Mouse (Mus musculus) c-Kit-negative CD71-positive TER-119-positive erythroid progenitor cells, embryonic 14.5 days (primary cell): ENCODE measurements around the gene Pik3r5.

Experiments
- DNase-seq: peaks from one replicate; pipeline ENCODE4 v3.0.0-alpha.2; 2013; ENCODE audit warnings: low read depth, low spot score

Gene Pik3r5

DNA sequence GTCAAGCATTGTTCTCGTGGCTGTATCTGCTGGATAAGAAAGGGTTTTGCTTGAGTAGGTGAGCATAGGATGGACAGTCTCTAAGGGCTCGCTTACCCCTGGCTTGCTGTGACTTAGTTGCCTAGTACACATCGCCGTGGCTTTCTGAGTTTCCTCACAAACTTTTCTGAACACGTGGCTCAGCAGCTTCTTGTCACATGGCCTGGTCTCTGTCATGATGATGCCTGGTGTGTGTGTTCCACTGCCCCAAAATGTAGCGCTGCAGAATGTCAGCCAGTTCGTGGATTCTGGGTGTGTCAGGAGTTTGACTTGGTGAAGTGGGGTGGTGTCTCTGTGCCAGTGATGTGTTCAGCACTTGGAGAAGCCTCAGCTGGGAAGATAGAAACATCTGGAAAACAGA is 16.4 kb downstream of the Pik3r5 start:
- no peak for DNase-seq

GRCm38 (mm10) chr11:68451282-68451735 is 19.4 kb downstream of the Pik3r5 start:
- DNase-seq: no peak

DNA sequence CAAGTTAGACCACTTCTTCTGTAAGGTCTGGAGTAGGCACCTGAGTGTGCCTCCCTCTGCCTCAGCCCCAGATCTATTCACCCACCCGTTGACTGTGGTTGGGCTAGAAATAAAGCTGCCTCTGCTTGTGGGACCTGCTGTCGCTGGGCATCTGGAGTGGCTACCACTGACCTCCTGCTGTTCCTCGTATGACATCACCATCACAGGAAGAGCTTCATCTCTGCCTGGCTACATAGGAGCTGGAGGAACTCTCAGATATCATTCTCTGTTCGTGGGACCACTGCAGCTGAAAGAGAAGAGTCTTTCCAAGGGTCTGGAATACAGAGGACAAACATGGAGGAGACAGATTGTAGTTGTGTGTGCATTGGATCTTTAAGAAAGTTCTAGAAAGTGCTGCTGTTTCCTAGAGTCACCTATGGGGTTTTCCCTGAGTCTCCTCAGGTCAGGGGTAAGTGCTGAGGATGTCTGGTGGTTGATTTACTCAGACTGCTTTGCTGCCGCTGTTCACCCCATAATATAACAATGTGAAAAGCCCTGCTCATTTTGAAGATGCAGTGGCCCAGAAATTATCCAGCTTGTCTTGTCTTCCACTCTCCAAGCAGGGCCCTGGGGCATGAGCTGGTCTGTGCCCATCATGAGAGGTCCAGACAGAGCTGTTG is 20.0 kb downstream of the Pik3r5 start:
- no peak for DNase-seq

DNA sequence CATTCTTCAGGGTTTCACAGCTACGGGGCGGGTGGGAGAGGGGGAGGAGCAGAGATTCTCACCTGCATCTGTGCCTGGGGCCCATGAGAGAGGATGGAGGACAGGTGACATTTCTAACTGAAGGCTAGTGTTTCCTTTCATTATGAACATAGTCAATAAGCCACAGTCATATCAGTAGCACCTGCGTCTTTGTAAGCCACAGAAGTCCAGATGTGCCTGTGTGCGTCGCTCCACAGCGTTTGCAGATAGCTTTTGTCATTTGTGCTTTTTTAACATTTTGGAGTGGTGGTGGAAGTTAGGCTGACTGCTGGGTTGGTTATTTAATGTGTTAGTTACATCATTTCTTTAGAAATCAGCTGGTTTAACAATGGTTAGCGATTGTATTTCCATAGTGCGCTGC is 20.8 kb downstream of the Pik3r5 start:
- no peak for DNase-seq

GRCm38 (mm10) chr11:68453301-68453700 is 21.4 kb downstream of the Pik3r5 start:
- DNase-seq: no peak

DNA sequence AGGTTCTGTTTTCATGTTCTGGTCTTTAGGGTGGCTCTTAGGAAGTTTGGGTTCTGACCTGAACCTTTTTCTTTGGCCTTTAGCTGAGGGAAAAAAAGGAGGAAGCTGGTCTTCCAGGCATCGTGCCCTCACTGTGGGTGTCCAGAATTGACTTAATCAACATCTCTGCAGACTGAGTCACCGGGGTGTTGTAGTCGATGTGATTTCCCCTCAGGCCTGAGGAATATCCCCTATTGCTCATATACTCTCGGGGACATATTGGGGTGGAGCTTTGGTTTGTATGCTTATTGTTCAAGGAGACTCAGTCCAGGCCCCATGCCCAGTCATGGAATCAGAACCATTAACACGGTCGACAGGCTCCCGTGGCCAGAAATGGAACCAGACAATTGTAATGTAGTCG is 26.2 kb downstream of the Pik3r5 start:
- no peak for DNase-seq

DNA sequence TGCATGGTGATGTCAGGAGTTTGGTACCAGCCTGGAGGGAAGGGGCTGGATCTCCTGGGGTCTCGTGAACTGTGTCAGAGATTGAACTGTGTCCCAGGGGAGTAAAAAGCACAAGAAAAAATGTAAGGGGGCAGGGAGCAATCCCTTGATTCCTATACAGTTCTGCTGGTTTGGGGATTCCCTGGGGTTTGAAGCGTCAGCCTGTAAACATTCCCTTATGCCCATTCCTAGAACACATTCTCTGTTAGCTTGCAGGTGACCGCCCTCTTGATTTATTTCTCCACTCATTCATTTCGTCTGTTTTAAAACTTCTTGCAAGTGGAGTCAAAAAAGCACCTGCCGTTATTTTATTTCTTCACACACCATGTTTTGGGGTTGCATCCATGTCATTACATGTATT is 27.1 kb downstream of the Pik3r5 start:
- DNase-seq: no peak

GRCm38 (mm10) chr11:68459486-68459885 is 27.6 kb downstream of the Pik3r5 start:
- no peak for DNase-seq

DNA sequence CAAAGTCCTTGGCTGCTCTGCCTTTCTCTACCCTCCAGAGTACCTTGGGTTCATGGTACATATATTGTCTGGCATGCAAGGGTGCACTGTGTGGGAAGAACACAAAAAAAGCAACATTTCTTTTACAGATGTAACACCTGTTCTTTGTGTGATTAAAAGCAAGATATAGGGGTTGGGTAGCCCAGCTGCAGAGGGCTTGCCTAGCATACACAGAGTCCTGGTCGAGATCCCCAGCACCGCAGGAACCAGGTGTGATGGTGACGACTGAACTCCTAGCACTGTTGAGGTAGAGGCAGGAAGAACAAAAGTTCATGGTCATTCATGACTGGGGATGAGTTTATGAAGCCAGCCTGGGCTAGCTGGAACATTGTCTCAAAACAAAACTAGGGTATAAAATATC is 30.8 kb downstream of the Pik3r5 start:
- DNase-seq: no peak

- no peak for DNase-seq
Measured at GRCm38 (mm10) chr11:68464260-68464659, 32.3 kb downstream of the Pik3r5 start.

DNA sequence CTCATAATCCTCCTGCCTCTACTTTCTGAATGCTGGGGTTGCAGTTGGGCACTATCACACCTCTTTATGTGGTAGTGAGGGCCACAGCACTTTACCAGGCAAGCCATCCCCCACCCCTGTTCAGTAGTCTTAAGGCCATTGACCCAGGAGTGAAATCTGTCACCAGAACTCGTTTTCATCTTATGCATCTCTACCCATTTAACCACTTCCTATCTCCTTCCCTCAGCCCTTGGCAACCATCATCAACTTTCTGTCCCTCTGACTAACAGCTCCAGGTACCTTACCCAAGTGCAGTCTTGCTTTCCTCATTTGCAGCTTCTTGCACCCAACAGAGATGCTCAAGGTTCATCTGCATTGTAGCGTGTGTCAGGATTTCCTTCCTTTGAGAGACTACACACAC is 33.2 kb downstream of the Pik3r5 start:
- no peak for DNase-seq

DNA sequence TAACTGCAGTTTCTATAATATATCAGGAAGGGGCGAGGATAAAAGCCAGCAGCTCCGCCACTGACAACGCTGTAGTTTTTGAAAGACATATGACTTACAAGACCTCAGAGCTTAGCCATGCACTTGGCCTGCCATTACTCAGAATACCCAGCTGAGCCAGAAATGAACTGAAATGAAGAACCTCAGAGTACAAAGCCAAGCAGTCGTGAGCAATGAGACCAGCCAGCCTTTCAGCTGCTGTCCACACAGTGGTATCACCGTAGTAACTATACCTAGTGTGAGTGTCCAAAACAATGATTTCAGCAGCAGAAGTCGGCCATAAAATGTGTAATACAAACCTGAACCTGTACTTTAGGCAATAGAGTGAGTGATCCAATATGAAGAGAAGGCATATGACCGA is 35.5 kb downstream of the Pik3r5 start:
- DNase-seq: no peak

DNA sequence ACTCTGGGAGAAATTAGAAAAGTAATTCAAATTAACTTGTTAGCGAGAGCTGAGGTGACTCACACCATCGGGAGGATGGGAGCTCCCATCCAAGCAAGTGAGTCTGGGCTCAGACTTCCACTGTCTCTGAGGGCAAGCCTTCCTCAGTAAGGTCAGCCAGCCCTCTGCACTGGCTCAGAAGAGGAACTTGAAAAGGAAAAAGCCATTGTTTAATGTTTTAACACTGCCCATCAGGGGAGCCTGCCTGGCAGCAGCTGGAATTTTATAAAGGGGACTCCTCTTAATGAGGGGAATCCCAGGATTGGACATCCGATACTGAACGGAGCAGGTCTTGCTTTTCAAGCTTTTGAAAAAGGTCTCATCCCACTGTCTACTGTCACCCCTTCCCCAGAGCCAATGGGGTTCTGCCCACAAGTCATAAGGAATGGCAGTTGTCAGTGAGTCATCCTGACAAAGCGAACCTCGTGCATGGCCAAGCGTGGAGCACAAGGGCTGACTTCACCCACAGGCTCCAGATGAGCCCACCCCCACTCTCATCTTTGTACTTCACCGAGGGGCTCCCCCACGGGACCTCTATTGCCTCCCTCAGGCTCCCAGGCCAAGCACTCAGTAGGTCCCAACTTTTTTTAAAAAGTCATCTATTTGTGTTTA is 36.2 kb downstream of the Pik3r5 start:
- no peak for DNase-seq

- no peak for DNase-seq
Measured at GRCm38 (mm10) chr11:68468886-68469285, 37.0 kb downstream of the Pik3r5 start.

DNA sequence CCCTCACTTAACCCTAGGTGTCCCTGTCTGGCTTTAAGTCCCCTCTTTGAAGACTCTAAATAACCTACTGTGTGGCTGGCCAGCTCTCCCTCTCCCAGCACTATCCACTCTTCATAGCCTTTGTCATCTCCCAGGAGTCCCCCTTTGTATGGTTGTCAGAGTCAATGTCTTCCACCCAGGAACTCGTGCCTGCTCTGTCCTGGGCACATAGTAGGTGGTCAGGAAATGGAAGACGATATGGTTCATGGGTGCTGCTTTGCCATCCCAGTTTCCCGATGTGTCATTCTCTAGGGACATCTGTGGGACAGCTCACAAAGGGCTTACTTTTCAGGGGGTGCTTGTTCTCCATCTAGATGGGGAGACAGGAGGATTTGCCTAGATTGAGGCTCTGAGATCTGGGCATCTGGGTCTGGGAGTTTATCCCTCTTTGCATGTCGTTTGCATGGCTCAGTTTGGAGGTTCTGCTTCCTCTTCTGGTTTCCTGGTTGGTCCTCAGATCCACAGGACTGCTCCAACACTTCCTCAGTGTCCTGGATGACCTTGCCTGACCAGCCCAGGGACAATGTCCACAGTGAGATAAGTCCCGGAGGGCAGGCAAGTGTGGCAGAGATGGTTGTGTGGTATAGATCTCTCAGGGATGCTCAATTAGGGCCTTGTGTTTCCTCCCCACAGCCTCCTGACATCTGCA is 40.4 kb downstream of the Pik3r5 start:
- no peak for DNase-seq

GRCm38 (mm10) chr11:68474600-68474999 is 42.7 kb downstream of the Pik3r5 start:
- no peak for DNase-seq

DNA sequence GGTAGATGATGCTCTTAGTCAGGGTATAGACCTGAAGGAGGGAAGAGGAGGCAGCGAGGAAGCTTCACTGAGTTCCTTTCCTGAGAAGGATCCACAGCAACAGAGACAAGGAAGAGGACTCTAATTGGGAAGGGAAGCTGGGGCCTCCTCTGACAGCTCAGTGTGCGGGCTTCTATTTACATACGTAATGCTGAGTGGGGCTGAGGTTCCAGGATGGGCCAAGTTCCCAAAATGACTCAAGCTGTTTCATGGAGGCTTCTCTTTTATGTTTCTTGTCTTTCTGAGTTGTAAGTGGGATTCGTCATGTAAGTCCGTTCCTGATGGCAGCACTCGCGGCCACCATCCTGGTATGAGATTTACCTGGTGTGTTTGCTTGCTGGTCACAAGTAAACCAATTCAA is 43.8 kb downstream of the Pik3r5 start:
- no peak for DNase-seq

- DNase-seq: no peak
Measured at GRCm38 (mm10) chr11:68477661-68478060, 45.7 kb downstream of the Pik3r5 start.

- DNase-seq: no peak
Measured at GRCm38 (mm10) chr11:68478574-68478981, 46.7 kb downstream of the Pik3r5 start.

- no peak for DNase-seq
Measured at GRCm38 (mm10) chr11:68480660-68481059, 48.7 kb downstream of the Pik3r5 start.

DNA sequence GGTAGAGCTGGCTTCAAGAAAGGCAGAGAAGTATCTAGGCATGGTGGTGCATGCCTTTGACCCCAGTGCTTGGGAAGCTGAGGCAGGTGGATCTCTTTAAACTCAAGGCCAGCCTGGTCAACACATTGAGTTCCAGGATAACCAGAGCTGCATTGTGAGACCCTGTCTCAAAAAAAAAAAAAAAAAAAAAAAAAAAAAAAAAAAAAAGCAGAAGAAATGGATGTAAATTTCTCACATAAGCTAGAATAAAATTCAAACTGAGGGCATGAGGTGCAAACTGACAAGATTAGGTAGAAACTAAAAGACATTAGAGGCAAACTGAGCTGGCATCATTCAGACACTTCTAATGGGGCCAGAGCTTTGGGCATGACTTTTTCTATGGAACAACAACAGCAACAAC is 50.1 kb downstream of the Pik3r5 start:
- DNase-seq: no peak

DNA sequence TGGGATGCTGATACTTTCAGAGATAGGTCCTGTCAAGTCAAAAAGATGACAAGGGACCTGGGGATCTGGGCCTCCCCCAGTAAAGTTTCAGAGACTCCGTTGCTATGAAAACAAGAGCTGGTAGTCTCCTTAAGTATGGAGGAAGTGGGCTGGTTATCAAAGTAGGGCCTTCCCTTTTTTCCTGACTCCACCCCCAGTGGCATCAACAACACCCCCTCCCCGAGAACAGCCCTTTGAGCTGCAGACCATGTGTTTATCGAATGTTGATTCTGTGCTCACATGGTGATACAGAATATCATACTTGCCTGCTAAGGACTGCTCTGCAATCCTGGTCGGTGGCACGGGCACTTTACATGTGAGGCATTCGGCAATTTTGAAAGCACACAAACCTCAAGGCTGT is 51.3 kb downstream of the Pik3r5 start:
- no peak for DNase-seq

DNA sequence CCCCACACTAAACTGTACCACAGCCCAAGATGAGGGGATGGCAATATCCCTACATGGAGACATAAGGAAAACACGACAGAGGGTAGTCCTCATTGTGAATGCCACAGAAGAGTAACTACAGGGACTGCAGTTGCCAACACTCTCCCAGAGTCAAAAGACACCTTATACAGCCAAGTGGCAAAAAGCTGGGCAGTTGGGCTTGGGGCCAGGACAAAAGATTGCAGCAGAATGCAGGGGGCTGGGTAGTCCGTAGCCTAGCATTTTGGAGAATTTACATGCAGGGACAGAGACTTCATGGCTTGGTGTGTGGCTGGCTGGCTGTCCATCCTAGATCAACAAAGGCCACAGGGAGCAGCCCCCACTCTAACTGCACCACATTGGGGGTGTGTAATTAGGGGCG is 52.5 kb downstream of the Pik3r5 start:
- DNase-seq: no peak
